In the genomic region with DNA sequence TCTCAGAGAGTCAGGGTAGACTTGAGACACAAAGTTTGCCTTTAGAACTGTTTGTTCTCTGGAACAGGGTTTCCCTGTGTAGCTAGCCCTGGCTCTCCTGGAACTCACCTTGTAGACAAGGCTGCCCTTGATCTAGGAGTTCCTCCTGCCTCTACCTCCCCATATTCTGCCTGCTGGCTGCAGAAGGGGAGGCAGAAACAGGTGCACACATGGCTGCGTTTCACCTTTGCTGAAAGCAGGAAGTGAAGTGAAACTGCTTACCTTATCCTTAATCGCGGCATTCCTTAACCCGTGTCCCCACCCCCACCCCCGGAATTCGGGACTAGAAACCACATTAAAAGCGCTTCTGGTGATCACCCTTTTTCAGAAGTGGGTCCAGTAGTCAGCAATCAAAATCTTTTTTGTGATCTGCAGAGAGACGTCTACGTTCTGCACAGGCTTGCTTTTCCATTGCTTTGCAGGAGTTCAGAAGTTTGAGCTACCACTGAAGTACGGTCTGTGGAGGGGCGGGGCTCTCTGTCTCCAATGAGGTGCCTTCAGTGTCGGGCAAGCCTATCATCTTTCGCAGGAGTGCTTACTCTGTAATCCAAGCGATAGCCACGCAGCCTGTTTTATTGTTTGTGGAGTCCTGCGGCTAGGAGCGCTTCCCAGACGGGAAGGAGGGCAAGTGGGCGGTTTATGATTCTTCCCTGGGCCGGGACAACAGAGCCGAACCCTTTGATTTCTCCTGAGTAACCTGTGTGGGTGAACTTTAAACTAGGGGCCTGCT, we compare ENCODE assay signal across 8 mouse cellular contexts.
A peak's percentile ranks its signal among the peaks of the same experiment; 100 is the strongest.
DNase-seq lines count a peak whose midpoint lies in the region; ATAC-seq and TF ChIP-seq lines count a peak whose summit lies in the region.

No protein-coding gene starts in this region.

- ATAC-seq in embryonic facial prominence, embryonic 15.5 days (ENCODE audit: insufficient number of reproducible peaks, low FRiP score, low TSS enrichment, low read depth) = peak; percentile 86
- ATAC-seq in limb, embryonic 15.5 days (ENCODE audit: insufficient number of reproducible peaks, low FRiP score, low TSS enrichment, low read depth) = peak; percentile 86
- ATAC-seq in midbrain, embryonic 16.5 days = peak; percentile 94

- TF ChIP-seq POLR2A in bone marrow macrophage, adult 2 months (IDR thresholded peaks at IDR 0.05; ENCODE audit: borderline replicate concordance, low read depth, low read length) = no peak
- no peak for TF ChIP-seq POLR2A in testis, adult 2 months (IDR thresholded peaks at IDR 0.05; ENCODE audit: control insufficient read depth, low read depth, low read length)

- peak; percentile 61 for DNase-seq in CD4-positive helper T cell, adult 2 months (ENCODE audit: low read depth, low spot score)
- peak; percentile 94 for DNase-seq in heart, embryonic 10.5 days (ENCODE audit: low spot score)
- peak; percentile 93 for DNase-seq in kidney, adult 8-10 months

- no peaks in the 10 kb centered on the region for H3K27me3 ChIP-seq in embryonic facial prominence, embryonic 15.5 days
- no peaks in the 10 kb centered on the region for H3K27me3 ChIP-seq in heart, embryonic 10.5 days (ENCODE audit: insufficient read depth, poor library complexity, severe bottlenecking)
- H3K27me3 ChIP-seq in limb, embryonic 15.5 days = no peaks in the 10 kb centered on the region
- H3K27me3 ChIP-seq in midbrain, embryonic 16.5 days (ENCODE audit: control insufficient read depth, insufficient read depth, low read depth, low read length) = no peaks in the 10 kb centered on the region
- no peaks in the 10 kb centered on the region for H3K27me3 ChIP-seq in testis, adult 2 months (ENCODE audit: control insufficient read depth, insufficient read depth, low read length)

- no peak for TF ChIP-seq CTCF in bone marrow macrophage, adult 2 months (IDR thresholded peaks at IDR 0.05; ENCODE audit: low read depth, low read length)
- TF ChIP-seq CTCF in testis, adult 2 months (IDR thresholded peaks at IDR 0.05; ENCODE audit: control insufficient read depth, insufficient read depth, insufficient replicate concordance, low read depth, low read length) = no peak

- H3K9me3 ChIP-seq in embryonic facial prominence, embryonic 15.5 days (replicated peaks) = no peaks in the 10 kb centered on the region
- no peaks in the 10 kb centered on the region for H3K9me3 ChIP-seq in heart, embryonic 10.5 days
- no peaks in the 10 kb centered on the region for H3K9me3 ChIP-seq in limb, embryonic 15.5 days
- no peaks in the 10 kb centered on the region for H3K9me3 ChIP-seq in midbrain, embryonic 16.5 days (replicated peaks; ENCODE audit: control insufficient read depth, low read length, poor library complexity, severe bottlenecking)

- H3K4me3 ChIP-seq in bone marrow macrophage, adult 2 months (ENCODE audit: insufficient read depth, low read length) = peak overlapping the region; percentile 50
- H3K4me3 ChIP-seq in embryonic facial prominence, embryonic 15.5 days (replicated peaks) = peak overlapping the region; percentile 50
- peak overlapping the region; percentile 65 for H3K4me3 ChIP-seq in heart, embryonic 10.5 days
- peak overlapping the region; percentile 45 for H3K4me3 ChIP-seq in limb, embryonic 15.5 days
- H3K4me3 ChIP-seq in midbrain, embryonic 16.5 days (ENCODE audit: low read depth, low read length) = peak overlapping the region; percentile 46
- peak overlapping the region; percentile 62 for H3K4me3 ChIP-seq in testis, adult 2 months (ENCODE audit: control insufficient read depth, low read depth, low read length)

- WGBS in embryonic facial prominence, embryonic 15.5 days = under 1% methylated on average over 21 of the region's 21 CpGs
- under 1% methylated on average over 21 of the region's 21 CpGs for WGBS in heart, embryonic 10.5 days
- WGBS in limb, embryonic 15.5 days = under 1% methylated on average over 21 of the region's 21 CpGs
- WGBS in midbrain, embryonic 16.5 days = 1% methylated on average over 21 of the region's 21 CpGs

- H3K9ac ChIP-seq in embryonic facial prominence, embryonic 15.5 days = peak overlapping the region; percentile 35; the same call in 1 of the 2 replicates
- H3K9ac ChIP-seq in limb, embryonic 15.5 days = peak overlapping the region; percentile 15; the same call in 1 of the 2 replicates
- peak overlapping the region; percentile 56 for H3K9ac ChIP-seq in midbrain, embryonic 16.5 days (ENCODE audit: low read depth, low read length)

- H3K4me1 ChIP-seq in bone marrow macrophage, adult 2 months (ENCODE audit: control insufficient read depth, insufficient read depth, low read length) = peaks cover 3% of the 10 kb centered on the region; the same call in 1 of the 2 replicates
- H3K4me1 ChIP-seq in embryonic facial prominence, embryonic 15.5 days = peaks cover 28% of the 10 kb centered on the region
- peaks cover 46% of the 10 kb centered on the region for H3K4me1 ChIP-seq in heart, embryonic 10.5 days
- peaks cover 29% of the 10 kb centered on the region for H3K4me1 ChIP-seq in limb, embryonic 15.5 days
- peaks cover 35% of the 10 kb centered on the region for H3K4me1 ChIP-seq in midbrain, embryonic 16.5 days (ENCODE audit: control insufficient read depth, insufficient read depth, low read length)
- H3K4me1 ChIP-seq in testis, adult 2 months (ENCODE audit: control insufficient read depth, insufficient read depth, low read length) = peaks cover 8% of the 10 kb centered on the region

- H3K27ac ChIP-seq in bone marrow macrophage, adult 2 months (ENCODE audit: insufficient read depth, low read depth, low read length) = no peak overlapping the region
- peak overlapping the region; percentile 71 for H3K27ac ChIP-seq in embryonic facial prominence, embryonic 15.5 days (replicated peaks)
- peak overlapping the region; percentile 89 for H3K27ac ChIP-seq in heart, embryonic 10.5 days
- H3K27ac ChIP-seq in limb, embryonic 15.5 days = peak overlapping the region; percentile 60
- peak overlapping the region; percentile 62 for H3K27ac ChIP-seq in midbrain, embryonic 16.5 days (ENCODE audit: low read length)
- H3K27ac ChIP-seq in testis, adult 2 months (ENCODE audit: control insufficient read depth, insufficient read depth, low read depth, low read length) = no peak overlapping the region

- peak overlapping the region; percentile 77 for H3K4me2 ChIP-seq in embryonic facial prominence, embryonic 15.5 days (replicated peaks)
- H3K4me2 ChIP-seq in limb, embryonic 15.5 days = peak overlapping the region; percentile 65
- peak overlapping the region; percentile 87 for H3K4me2 ChIP-seq in midbrain, embryonic 16.5 days (ENCODE audit: low read length)

- no peaks in the 10 kb centered on the region for H3K36me3 ChIP-seq in embryonic facial prominence, embryonic 15.5 days
- H3K36me3 ChIP-seq in heart, embryonic 10.5 days = no peaks in the 10 kb centered on the region
- H3K36me3 ChIP-seq in limb, embryonic 15.5 days = no peaks in the 10 kb centered on the region
- no peaks in the 10 kb centered on the region for H3K36me3 ChIP-seq in midbrain, embryonic 16.5 days (ENCODE audit: control insufficient read depth, insufficient read depth, low read length)
- no peaks in the 10 kb centered on the region for H3K36me3 ChIP-seq in testis, adult 2 months (ENCODE audit: control insufficient read depth, insufficient read depth, low read length)

Comparison
In these comparisons a context has a peak if more than half of its experiments do, and no peak if none do; other contexts are left out.
1. H3K27ac ChIP-seq: peak in embryonic facial prominence, embryonic 15.5 days (single experiment), heart, embryonic 10.5 days (single experiment), limb, embryonic 15.5 days (single experiment) and midbrain, embryonic 16.5 days (single experiment); none in bone marrow macrophage, adult 2 months (single experiment) and testis, adult 2 months (single experiment).
2. Peak in every context shown above with its lines, with median percentiles within 50 percentile points of each other: DNase-seq, H3K4me3 ChIP-seq, ATAC-seq, H3K4me2 ChIP-seq and H3K9ac ChIP-seq.